Comparison of ENCODE assay signal across 20 mouse cellular contexts in the genomic region with DNA sequence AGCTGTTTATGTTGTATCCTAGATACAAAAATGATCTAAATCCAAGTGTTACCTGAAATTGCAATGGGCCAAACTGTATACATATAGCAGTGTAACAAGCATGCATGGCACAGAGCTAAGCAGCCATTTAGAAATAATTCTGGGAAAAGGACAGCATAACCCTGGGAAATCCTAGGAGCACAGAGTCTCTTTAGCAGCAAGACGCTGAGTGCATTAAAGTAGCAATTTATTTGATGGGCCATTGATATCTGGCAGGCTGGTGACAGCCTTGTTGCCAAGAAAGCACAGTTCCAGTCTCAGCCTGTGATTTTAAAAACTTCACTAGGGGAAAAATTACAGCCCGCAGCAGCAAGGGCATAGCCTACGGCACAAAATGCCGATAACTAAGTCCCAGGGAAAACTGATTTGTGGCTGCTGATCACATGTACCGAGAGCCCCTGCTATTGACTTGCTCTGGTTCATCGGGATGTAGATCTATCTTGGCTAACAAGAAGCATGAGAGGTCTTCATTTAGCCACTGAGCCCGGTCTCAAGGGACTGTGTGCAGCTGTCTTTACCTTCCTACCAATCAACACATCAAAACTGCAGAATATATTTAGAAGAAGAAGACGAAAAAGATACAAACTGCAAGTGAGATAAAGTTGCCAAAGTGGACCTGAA.
DNase-seq lines count a peak whose midpoint lies in the region; ATAC-seq and TF ChIP-seq lines count a peak whose summit lies in the region.
"Had no signal": no experiment of that assay in that cellular context is flagged by ENCODE, and none has a peak within 500 bp of the region (broad histone marks: within the 10 kb centered on the region; RNA-seq: fewer than 3 reads in every experiment).

No protein-coding gene starts in this region.

- H3K27me3 ChIP-seq in forebrain, embryonic 12.5 days: no peaks in the 10 kb centered on the region
- no peaks in the 10 kb centered on the region for H3K27me3 ChIP-seq in forebrain, embryonic 11.5 days (ENCODE audit: control insufficient read depth, insufficient read depth, low read length)
- no peaks in the 10 kb centered on the region for H3K27me3 ChIP-seq in forebrain, postnatal 0 days (ENCODE audit: insufficient read depth, low read length)
- no peaks in the 10 kb centered on the region for H3K27me3 ChIP-seq in midbrain, embryonic 15.5 days (replicated peaks)
- H3K27me3 ChIP-seq: CH12.LX; heart, embryonic 13.5 days had no signal

- H3K4me3 ChIP-seq in forebrain, embryonic 12.5 days (replicated peaks): no peak overlapping the region
- H3K4me3 ChIP-seq in forebrain, embryonic 11.5 days (ENCODE audit: low read depth, low read length): no peak overlapping the region
- H3K4me3 ChIP-seq in forebrain, postnatal 0 days (ENCODE audit: low read depth, low read length): no peak overlapping the region
- H3K4me3 ChIP-seq in midbrain, embryonic 15.5 days: no peak overlapping the region
- H3K4me3 ChIP-seq: embryonic facial prominence, embryonic 10.5 days; heart, embryonic 13.5 days had no signal

- no peak for DNase-seq in forebrain, embryonic 11.5 days (ENCODE audit: low spot score)
- peak; percentile 4 for DNase-seq in brain, adult 2 months (ENCODE audit: low read depth, low spot score)
- DNase-seq in forebrain, postnatal 0 days: peak; percentile 10
- DNase-seq in urinary bladder, postnatal 14 days (ENCODE audit: low spot score): no peak
- DNase-seq in testis, postnatal 10 days (ENCODE audit: low spot score): no peak
- no peak for DNase-seq in heart, postnatal 4 days
- DNase-seq: adrenal gland, postnatal 36 days; cerebellum, adult 8-10 months; heart, adult 11 months; liver; right cerebral cortex, postnatal 25 days; thymus, adult 2 months had no signal

- no peaks in the 10 kb centered on the region for H3K36me3 ChIP-seq in forebrain, embryonic 12.5 days (replicated peaks)
- H3K36me3 ChIP-seq in forebrain, embryonic 11.5 days (ENCODE audit: control insufficient read depth, insufficient read depth, low read length): no peaks in the 10 kb centered on the region
- no peaks in the 10 kb centered on the region for H3K36me3 ChIP-seq in forebrain, postnatal 0 days (ENCODE audit: insufficient read depth)
- H3K36me3 ChIP-seq in midbrain, embryonic 15.5 days (replicated peaks): no peaks in the 10 kb centered on the region
- H3K36me3 ChIP-seq: embryonic facial prominence, embryonic 10.5 days; heart, embryonic 13.5 days had no signal

- TF ChIP-seq CTCF in forebrain, postnatal 0 days (IDR thresholded peaks at IDR 0.05; ENCODE audit: low read depth): no peak

- no peaks in the 10 kb centered on the region; the same call in 1 of the 2 replicates for H3K4me1 ChIP-seq in forebrain, embryonic 12.5 days
- no peaks in the 10 kb centered on the region for H3K4me1 ChIP-seq in forebrain, embryonic 11.5 days (replicated peaks; ENCODE audit: control insufficient read depth, insufficient read depth, low read length)
- H3K4me1 ChIP-seq in forebrain, postnatal 0 days (ENCODE audit: insufficient read depth): no peaks in the 10 kb centered on the region
- H3K4me1 ChIP-seq in midbrain, embryonic 15.5 days: peaks cover 4% of the 10 kb centered on the region; the same call in 1 of the 2 replicates
- H3K4me1 ChIP-seq: heart, embryonic 13.5 days had no signal

- H3K27ac ChIP-seq in forebrain, embryonic 12.5 days: no peak overlapping the region
- H3K27ac ChIP-seq in forebrain, embryonic 11.5 days (ENCODE audit: low read depth, low read length): no peak overlapping the region
- H3K27ac ChIP-seq in forebrain, postnatal 0 days (ENCODE audit: low read depth, low read length): no peak overlapping the region
- no peak overlapping the region for H3K27ac ChIP-seq in midbrain, embryonic 15.5 days
- H3K27ac ChIP-seq: embryonic facial prominence, embryonic 10.5 days; heart, embryonic 13.5 days; kidney, postnatal 0 days had no signal

- H3K9ac ChIP-seq in forebrain, embryonic 12.5 days: no peak overlapping the region
- H3K9ac ChIP-seq in forebrain, embryonic 11.5 days (ENCODE audit: low read length): no peak overlapping the region
- no peak overlapping the region for H3K9ac ChIP-seq in forebrain, postnatal 0 days
- H3K9ac ChIP-seq in midbrain, embryonic 15.5 days: no peak overlapping the region
- H3K9ac ChIP-seq: heart, embryonic 13.5 days had no signal

- ATAC-seq in forebrain, embryonic 12.5 days (ENCODE audit: low FRiP score): peak; percentile 63; the same call in 1 of the 2 replicates
- no peak for ATAC-seq in forebrain, embryonic 11.5 days (replicated peaks; ENCODE audit: low FRiP score)
- ATAC-seq in forebrain, postnatal 0 days: peak; percentile 67; the same call in 1 of the 2 replicates
- peak; percentile 71 for ATAC-seq in midbrain, embryonic 15.5 days (replicated peaks)
- ATAC-seq: intestine, embryonic 16.5 days; lung, postnatal 0 days had no signal

- 80% methylated on average over 8 of the region's 8 CpGs for WGBS in forebrain, embryonic 12.5 days
- WGBS in forebrain, embryonic 11.5 days: 81% methylated on average over 8 of the region's 8 CpGs
- 59% methylated on average over 8 of the region's 8 CpGs for WGBS in forebrain, postnatal 0 days
- 52% methylated on average over 8 of the region's 8 CpGs for WGBS in midbrain, embryonic 15.5 days

- H3K4me2 ChIP-seq in forebrain, embryonic 12.5 days: no peak overlapping the region
- no peak overlapping the region for H3K4me2 ChIP-seq in forebrain, embryonic 11.5 days (ENCODE audit: low read depth, low read length, severe bottlenecking)
- no peak overlapping the region for H3K4me2 ChIP-seq in forebrain, postnatal 0 days (ENCODE audit: low read depth)
- H3K4me2 ChIP-seq in midbrain, embryonic 15.5 days: no peak overlapping the region
- H3K4me2 ChIP-seq: heart, embryonic 13.5 days had no signal

- H3K9me3 ChIP-seq in forebrain, embryonic 12.5 days: no peaks in the 10 kb centered on the region
- no peaks in the 10 kb centered on the region for H3K9me3 ChIP-seq in forebrain, embryonic 11.5 days (ENCODE audit: control insufficient read depth, low read length)
- no peaks in the 10 kb centered on the region for H3K9me3 ChIP-seq in forebrain, postnatal 0 days (ENCODE audit: low read length)
- no peaks in the 10 kb centered on the region for H3K9me3 ChIP-seq in midbrain, embryonic 15.5 days
- H3K9me3 ChIP-seq: embryonic facial prominence, embryonic 10.5 days; heart, embryonic 13.5 days had no signal

Comparison
In these comparisons a context has a peak if more than half of its experiments do, and no peak if none do; other contexts are left out.
1. DNase-seq: peak in brain, adult 2 months (single experiment) and forebrain, postnatal 0 days (single experiment); none in forebrain, embryonic 11.5 days (single experiment), urinary bladder, postnatal 14 days (single experiment), testis, postnatal 10 days (single experiment) and heart, postnatal 4 days (single experiment).